Mouse (Mus musculus) bone marrow, adult 2 months (tissue): ENCODE data around the gene Slc25a5.
"Not testable (repeated sequence)": the region's sequence is repeated elsewhere in the genome, so short reads cannot be mapped to it uniquely, and the experiment has no call there.

ENCODE experiments used
- CTCF ChIP-seq: fragments of 200-500 bp; IDR thresholded peaks from 2 replicates; pipeline ENCODE4 v1.5.1; 2011; ENCODE audit warnings: low read length, control low read depth; ENCODE audit not compliant: control insufficient read depth, insufficient read depth
- POLR2A ChIP-seq: fragments of 200-500 bp; IDR thresholded peaks from 2 replicates; pipeline ENCODE4 v1.6.1; 2011; ENCODE audit warnings: low read depth, mild to moderate bottlenecking, control low read depth, low read length, borderline replicate concordance; ENCODE audit not compliant: control insufficient read depth

GRCm38 (mm10) chrX:36796734-36797133 is 1.3 kb downstream of the Slc25a5 start:
- TF ChIP-seq POLR2A, CTCF: not testable (repeated sequence)
